Mouse (Mus musculus) CH12.LX (cell line): Measurements from ENCODE around the gene Plac8. TPM values are rescaled to one million over a fixed set of nuclear protein-coding genes. Genes with fewer than 3 reads are reported as not detected.

Experiments used
- DNase-seq: peaks from one replicate; pipeline ENCODE4 v3.0.0-alpha.2; 2013; ENCODE audit errors: extremely low read depth
- H3K27ac ChIP-seq: 2 replicates; pipeline ENCODE4 v1.5.1; 2012; ENCODE audit warnings: low read depth, mild to moderate bottlenecking, control low read depth, moderate library complexity; ENCODE audit not compliant: insufficient read depth
- H3K27me3 ChIP-seq: replicated peaks from 2 replicates; pipeline ENCODE3; 2012; ENCODE audit warnings: inconsistent platforms
- H3K36me3 ChIP-seq, 2 experiments: replicated peaks in 1 of 2; 2 replicates each; pipeline versions ENCODE3 to v1.6.1; 2012; ENCODE audit warnings: inconsistent platforms in 1 of 2, low read length in 1 of 2, mild to moderate bottlenecking in 1 of 2, mixed read lengths in 1 of 2, moderate library complexity in 1 of 2; ENCODE audit not compliant: control insufficient read depth in 1 of 2, insufficient read depth in 1 of 2
- H3K4me1 ChIP-seq, 2 experiments: 2 replicates each; pipeline ENCODE4 v1.6.1; 2012; ENCODE audit warnings: inconsistent platforms in 1 of 2, moderate library complexity in 1 of 2; ENCODE audit not compliant: insufficient read depth in 2 of 2, control insufficient read depth in 1 of 2
- H3K4me2 ChIP-seq: 2 replicates; pipeline ENCODE4 v1.6.1; 2012; ENCODE audit warnings: low read depth, mild to moderate bottlenecking, control low read depth; ENCODE audit not compliant: poor library complexity, insufficient read depth, severe bottlenecking
- H3K4me3 ChIP-seq, 3 experiments: fragments of 150-350 bp in 1 of 3; sonication (generic) in 1 of 3; replicated peaks in 1 of 3; 2 replicates each; pipeline versions ENCODE3 to v1.5.1; 2011 to 2012; ENCODE audit warnings: low read depth in 2 of 3, low read length in 2 of 3, mild to moderate bottlenecking in 2 of 3, moderate library complexity in 2 of 3, control low read depth in 1 of 3, improper control_type of control experiment in 1 of 3, inconsistent platforms in 1 of 3, mixed read lengths in 1 of 3; ENCODE audit not compliant: poor library complexity in 1 of 3
- H3K79me2 ChIP-seq: replicated peaks from 2 replicates; pipeline ENCODE4 v1.6.1; 2012; ENCODE audit warnings: mild to moderate bottlenecking, moderate library complexity; ENCODE audit not compliant: control insufficient read depth, poor library complexity, insufficient read depth, severe bottlenecking; ENCODE audit errors: extremely low read depth
- H3K9ac ChIP-seq: 2 replicates; pipeline ENCODE4 v1.6.1; 2012; ENCODE audit warnings: low read depth, mild to moderate bottlenecking, control low read depth, moderate library complexity; ENCODE audit not compliant: insufficient read depth
- H3K9me3 ChIP-seq: replicated peaks from 2 replicates; pipeline ENCODE3; 2012; ENCODE audit warnings: low read length, inconsistent platforms, mixed read lengths
- CTCF ChIP-seq, 2 experiments: IDR thresholded peaks in 1 of 2; conservative IDR thresholded peaks in 1 of 2; 2 replicates each; pipeline ENCODE4 v1.5.1; 2011 to 2012; ENCODE audit warnings: low read depth in 2 of 2, low read length in 2 of 2, improper control_type of control experiment in 1 of 2, inconsistent platforms in 1 of 2, mild to moderate bottlenecking in 1 of 2, moderate library complexity in 1 of 2
- E2F4 ChIP-seq: IDR thresholded peaks from 2 replicates; pipeline ENCODE4 v1.6.1; 2011; ENCODE audit warnings: low read depth, low read length, improper control_type of control experiment; ENCODE audit not compliant: insufficient replicate concordance
- ELF1 ChIP-seq: IDR thresholded peaks from 2 replicates; pipeline ENCODE4 v1.6.1; 2014; ENCODE audit warnings: low read depth, mild to moderate bottlenecking, inconsistent platforms, low read length, improper control_type of control experiment
- GABPA ChIP-seq: IDR thresholded peaks from 2 replicates; pipeline ENCODE4 v1.6.1; 2012; ENCODE audit warnings: low read depth, low read length, improper control_type of control experiment, inconsistent platforms; ENCODE audit not compliant: insufficient replicate concordance
- HCFC1 ChIP-seq: IDR thresholded peaks from 2 replicates; pipeline ENCODE4 v1.6.1; 2012; ENCODE audit warnings: low read depth, mild to moderate bottlenecking, inconsistent platforms, low read length, improper control_type of control experiment
- JUN ChIP-seq: IDR thresholded peaks from 2 replicates; pipeline ENCODE4 v1.6.1; 2011; ENCODE audit warnings: low read depth, mild to moderate bottlenecking, low read length, improper control_type of control experiment, moderate library complexity; ENCODE audit not compliant: insufficient read depth
- KAT2A ChIP-seq: IDR thresholded peaks from 2 replicates; pipeline ENCODE4 v1.6.1; 2012; ENCODE audit warnings: low read length, improper control_type of control experiment, inconsistent platforms; ENCODE audit not compliant: insufficient replicate concordance
- MAX ChIP-seq: IDR thresholded peaks from 2 replicates; pipeline ENCODE4 v1.6.1; 2011; ENCODE audit warnings: low read length, improper control_type of control experiment
- MXI1 ChIP-seq: IDR thresholded peaks from 2 replicates; pipeline ENCODE4 v1.6.1; 2011; ENCODE audit warnings: mild to moderate bottlenecking, low read depth, low read length, improper control_type of control experiment
- MYC ChIP-seq: IDR thresholded peaks from 2 replicates; pipeline ENCODE4 v1.6.1; 2011; ENCODE audit warnings: low read depth, mild to moderate bottlenecking, improper control_type of control experiment, low read length
- NELFE ChIP-seq: IDR thresholded peaks from 2 replicates; pipeline ENCODE4 v1.6.1; 2011; ENCODE audit warnings: low read depth, low read length, improper control_type of control experiment
- NRF1 ChIP-seq: IDR thresholded peaks from 2 replicates; pipeline ENCODE4 v1.6.1; 2014; ENCODE audit warnings: low read depth, mild to moderate bottlenecking, inconsistent platforms, low read length, improper control_type of control experiment, moderate library complexity
- PAX5 ChIP-seq: IDR thresholded peaks from 2 replicates; pipeline ENCODE4 v1.6.1; 2012; ENCODE audit warnings: low read length, inconsistent platforms, mixed read lengths
- POLR2A ChIP-seq: IDR thresholded peaks from 2 replicates; pipeline ENCODE4 v1.6.1; 2011; ENCODE audit warnings: low read depth, mild to moderate bottlenecking, improper control_type of control experiment, low read length
- POLR2AphosphoS2 ChIP-seq: IDR thresholded peaks from 2 replicates; pipeline ENCODE4 v1.6.1; 2011; ENCODE audit warnings: low read depth, low read length, improper control_type of control experiment
- RAD21 ChIP-seq: IDR thresholded peaks from 2 replicates; pipeline ENCODE4 v1.6.1; 2011; ENCODE audit warnings: low read depth, mild to moderate bottlenecking, low read length, improper control_type of control experiment, moderate library complexity
- RCOR1 ChIP-seq: conservative IDR thresholded peaks from 2 replicates; pipeline ENCODE4 v1.6.1; 2012; ENCODE audit warnings: low read depth, mild to moderate bottlenecking, inconsistent platforms, low read length, improper control_type of control experiment
- SIN3A ChIP-seq: IDR thresholded peaks from 2 replicates; pipeline ENCODE4 v1.6.1; 2012; ENCODE audit warnings: low read length, improper control_type of control experiment, inconsistent platforms
- TCF12 ChIP-seq: IDR thresholded peaks from 2 replicates; pipeline ENCODE4 v1.6.1; 2014; ENCODE audit warnings: low read depth, mild to moderate bottlenecking, inconsistent platforms, low read length, improper control_type of control experiment
- UBTF ChIP-seq: IDR thresholded peaks from 2 replicates; pipeline ENCODE4 v1.6.1; 2012; ENCODE audit warnings: low read depth, mild to moderate bottlenecking, inconsistent platforms, low read length, improper control_type of control experiment, moderate library complexity
- USF2 ChIP-seq: conservative IDR thresholded peaks from 2 replicates; pipeline ENCODE4 v1.6.1; 2011; ENCODE audit warnings: low read depth, low read length, improper control_type of control experiment
- ZC3H11A ChIP-seq: IDR thresholded peaks from 2 replicates; pipeline ENCODE4 v1.6.1; 2012; ENCODE audit warnings: low read depth, mild to moderate bottlenecking, inconsistent platforms, low read length, improper control_type of control experiment
- ZKSCAN1 ChIP-seq: IDR thresholded peaks from 2 replicates; pipeline ENCODE4 v1.6.1; 2012; ENCODE audit warnings: low read depth, inconsistent platforms, low read length, improper control_type of control experiment, borderline replicate concordance
- ZMIZ1 ChIP-seq: IDR thresholded peaks from 2 replicates; pipeline ENCODE4 v1.6.1; 2012; ENCODE audit warnings: low read depth, mild to moderate bottlenecking, inconsistent platforms, low read length, improper control_type of control experiment
- ZNF384 ChIP-seq: IDR thresholded peaks from 2 replicates; pipeline ENCODE4 v1.6.1; 2012; ENCODE audit warnings: low read depth, low read length, improper control_type of control experiment, inconsistent platforms
- dilution Hi-C: fragments of 300-500 bp; cut with MboI; formaldehyde crosslinking; loops from 2 replicates; pipeline ENCODE4 v1.14.3; 2020; ENCODE audit warnings: low sequenced_read_pairs; ENCODE audit not compliant: extremely low pct_unique_long_range_greater_than_20kb, extremely low pct_ligation_motif_present
- in situ Hi-C: fragments of 300-500 bp; cut with MboI; formaldehyde crosslinking; loops from 3 replicates; pipeline ENCODE4 v1.14.3; 2019; ENCODE audit warnings: low sequenced_read_pairs, low pct_ligation_motif_present, low pct_unique_long_range_greater_than_20kb, mixed read lengths
- polyA plus RNA-seq: library from polyadenylated mRNA; unstranded; fragments of >175 nt; gene quantifications from 2 replicates; pipeline ENCODE4 v1.2.1, GENCODE M21; 2012; ENCODE audit warnings: low read depth; ENCODE audit not compliant: insufficient read length
- total RNA-seq, 2 experiments: library from RNA; depleted of rRNA; stranded (reverse); fragments of 300-350 nt in 1 of 2; fragments of >200 nt in 1 of 2; gene quantifications; 2 replicates each; pipeline ENCODE4 v1.2.3; 2012 to 2014

The Plac8 gene
- total and polyA plus RNA-seq, 3 experiments, result 64.3 to 258 (median 161) TPM

- no peaks in the 10 kb centered on the region for H3K27me3 ChIP-seq
- H3K4me3 ChIP-seq, result no peak overlapping the region
- no peak overlapping the region for H3K4me2 ChIP-seq
- dilution Hi-C loops (no loop called here), in situ Hi-C loops (loop anchor here (25.0 kb wide), 1 partner anchor 230 kb away; the partner anchor contains the start of genes Helq and Mrps18c)
- H3K4me1 ChIP-seq, result peaks cover 1 to 2% of the 10 kb centered on the region in 2 experiments; a peak in 2 of 4 replicates
- H3K36me3 ChIP-seq, result peaks cover 19 to 61% of the 10 kb centered on the region in 2 experiments
- TF ChIP-seq MXI1 (no peak), POLR2AphosphoS2 (no peak), USF2 (no peak), RCOR1 (no peak), CTCF (conservative IDR thresholded peaks at IDR 0.05 in 1 of 2, IDR thresholded peaks at IDR 0.05 in 1 of 2; ENCODE audit: low read depth in 2 of 2, low read length in 2 of 2) (no peak), GABPA (no peak), E2F4 (no peak), JUN (no peak), ELF1 (no peak), SIN3A (no peak), HCFC1 (no peak), ZKSCAN1 (no peak), ZMIZ1 (no peak), MYC (no peak), NELFE (no peak), UBTF (no peak), TCF12 (no peak), MAX (no peak), RAD21 (no peak)
- no peak overlapping the region for H3K27ac ChIP-seq
- no peak overlapping the region for H3K9ac ChIP-seq
- peaks cover 5% of the 10 kb centered on the region for H3K9me3 ChIP-seq
- no peak for DNase-seq
- H3K79me2 ChIP-seq, result no peaks in the 10 kb centered on the region
Observed at GRCm38 (mm10) chr5:100557537-100557936, 14.5 kb downstream of the Plac8 start.

GRCm38 (mm10) chr5:100557019-100557418, 15.0 kb downstream of the Plac8 start:
- DNase-seq, result no peak

More at GRCm38 (mm10) chr5:100557019-100557418, 15.0 kb downstream of the Plac8 start:
- Histone ChIP-seq H3K36me3 (peaks cover 18 to 59% of the 10 kb centered on the region in 2 experiments), H3K9ac (no peak overlapping the region), H3K27me3 (no peaks in the 10 kb centered on the region), H3K27ac (no peak overlapping the region), H3K9me3 (peaks cover 5% of the 10 kb centered on the region), H3K4me3 (no peak overlapping the region), H3K4me1 (peaks cover under 1 to 3% of the 10 kb centered on the region in 2 experiments; a peak in 1 of 4 replicates), H3K79me2 (no peaks in the 10 kb centered on the region), H3K4me2 (no peak overlapping the region)
- dilution Hi-C loops, result no loop called here
- in situ Hi-C loops, result loop anchor here (25.0 kb wide), 1 partner anchor 230 kb away; the partner anchor contains the start of genes Helq and Mrps18c
- TF ChIP-seq RAD21, result no peak
- TF ChIP-seq ZC3H11A, result no peak
- no peak for TF ChIP-seq PAX5
- no peak for TF ChIP-seq POLR2A
- TF ChIP-seq HCFC1, result no peak
- TF ChIP-seq UBTF, result no peak
- no peak for TF ChIP-seq SIN3A
- TF ChIP-seq ZNF384, result no peak
- TF ChIP-seq RCOR1, result no peak
- no peak for TF ChIP-seq CTCF (conservative IDR thresholded peaks at IDR 0.05 in 1 of 2, IDR thresholded peaks at IDR 0.05 in 1 of 2; ENCODE audit: low read depth in 2 of 2, low read length in 2 of 2)
- TF ChIP-seq MXI1, result no peak
- no peak for TF ChIP-seq NRF1
- TF ChIP-seq KAT2A, result no peak
